Mouse (Mus musculus) limb, embryonic 15.5 days (tissue): ENCODE results near the gene Cluh. TPM values are rescaled to one million over a fixed set of nuclear protein-coding genes. Genes with fewer than 3 reads are reported as not detected.

Experiments used
- ATAC-seq: fragments of 200-750 bp; cut with Nextera tagmentation; 2 replicates; pipeline ENCODE4 v1.8.0; 2017; ENCODE audit warnings: low read depth, moderate TSS enrichment; ENCODE audit not compliant: insufficient number of reproducible peaks, low FRiP score, low TSS enrichment
- H3K27ac ChIP-seq: fragments of 300-500 bp; sonication (generic); 2 replicates; pipeline ENCODE4 v1.5.1; 2015; ENCODE audit warnings: moderate library complexity, mild to moderate bottlenecking, inconsistent platforms
- H3K27me3 ChIP-seq: fragments of 300-500 bp; sonication (generic); 2 replicates; pipeline ENCODE4 v1.6.1; 2015; ENCODE audit warnings: inconsistent platforms
- H3K36me3 ChIP-seq: fragments of 300-500 bp; sonication (generic); 2 replicates; pipeline ENCODE4 v1.6.1; 2015; ENCODE audit warnings: inconsistent platforms
- H3K4me1 ChIP-seq: fragments of 300-500 bp; sonication (generic); 2 replicates; pipeline ENCODE4 v1.6.1; 2015; ENCODE audit warnings: inconsistent platforms
- H3K4me2 ChIP-seq: fragments of 300-500 bp; sonication (generic); 2 replicates; pipeline ENCODE4 v1.6.1; 2015; ENCODE audit warnings: mild to moderate bottlenecking, inconsistent platforms
- H3K4me3 ChIP-seq: fragments of 300-500 bp; sonication (generic); 2 replicates; pipeline ENCODE4 v1.5.1; 2015; ENCODE audit warnings: mild to moderate bottlenecking, inconsistent platforms
- H3K9ac ChIP-seq: fragments of 300-500 bp; sonication (generic); 2 replicates; pipeline ENCODE4 v1.6.1; 2015; ENCODE audit warnings: inconsistent platforms
- H3K9me3 ChIP-seq: fragments of 300-500 bp; sonication (generic); 2 replicates; pipeline ENCODE4 v1.6.1; 2016; ENCODE audit warnings: inconsistent platforms
- WGBS: fragments of 180-500 bp; shearing (Covaris S2); methylation state at CpG from one replicate; pipeline ENCODE4 v1.1.7; 2015; 5-methylcytosine and 5-hydroxymethylcytosine counted together
- polyA plus RNA-seq: library from polyadenylated mRNA; unstranded; fragments of >200 nt; fragmentation: Nextera tagmentation; extraction: Ambion mirVana; gene quantifications from 2 replicates; pipeline ENCODE4 v1.2.1, GENCODE M21; 2015

The Cluh gene
- polyA plus RNA-seq: 23.9 and 24.7 TPM in 2 replicates

DNA sequence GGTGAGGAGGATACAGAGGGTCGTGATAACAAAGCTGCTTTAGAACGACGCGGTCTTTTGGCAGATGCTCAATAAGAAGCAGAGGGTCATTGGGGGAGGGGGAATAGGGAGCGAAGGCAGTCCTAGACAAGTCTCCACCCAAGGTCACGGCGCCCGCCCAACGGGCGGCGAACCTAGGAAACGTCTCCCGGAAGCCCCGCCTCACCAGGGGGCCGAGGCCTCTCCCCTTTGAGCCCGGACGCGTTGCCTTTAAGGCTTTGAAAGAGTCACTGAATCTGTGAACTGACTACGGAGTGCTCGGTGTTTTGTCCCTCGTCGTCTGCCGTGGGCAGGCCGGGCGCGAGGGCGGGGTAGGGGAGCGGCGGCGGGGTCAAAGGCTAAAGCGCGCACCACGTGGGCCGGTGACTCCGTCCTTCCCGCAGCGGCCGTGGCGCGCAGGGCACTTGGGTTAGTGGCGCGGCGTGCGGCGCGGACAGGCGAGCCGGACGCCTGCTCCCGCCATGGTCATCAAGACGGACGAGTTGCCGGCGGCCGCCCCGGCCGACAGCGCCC, at the start of gene Cluh:
Gene Cluh, plus strand, starts transcription at position 401 of the 552 bp plus-strand sequence.
- ATAC-seq: peak; percentile 90
- 0 out of 2 replicates have a peak, but pooled peaks cover 7% of the 10 kb centered on the region for H3K36me3 ChIP-seq
- H3K27me3 ChIP-seq: no peaks in the 10 kb centered on the region
- peak within 1 kb of the TSS; percentile 84 for H3K4me2 ChIP-seq
- H3K9ac ChIP-seq: peak within 1 kb of the TSS; percentile 91
- H3K4me3 ChIP-seq: peak within 1 kb of the TSS; percentile 100
- H3K9me3 ChIP-seq: no peaks in the 10 kb centered on the region
- H3K4me1 ChIP-seq: peaks cover 39% of the 10 kb centered on the region
- WGBS: under 1% methylated on average over 55 of the region's 58 CpGs
- peak within 1 kb of the TSS; percentile 77 for H3K27ac ChIP-seq

DNA sequence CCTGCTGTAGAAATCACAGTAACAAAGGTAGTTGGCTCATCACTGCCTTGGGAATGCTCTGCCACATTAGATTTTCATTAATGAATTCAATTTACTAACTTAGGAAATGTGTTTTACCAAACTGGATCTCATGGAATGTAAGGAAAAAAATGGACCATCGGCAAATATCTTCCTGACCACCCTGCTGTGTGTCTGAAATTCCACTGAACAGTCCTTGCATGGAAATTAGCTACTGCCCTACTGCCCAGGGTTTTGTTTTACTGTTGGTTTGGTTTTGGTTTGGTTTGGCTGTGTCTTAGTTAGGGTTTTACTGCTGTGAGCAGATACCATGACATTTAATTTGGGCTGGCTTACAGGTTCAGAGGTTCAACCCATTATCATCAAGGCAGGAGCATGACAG, 47.0 kb upstream of the Cluh start:
- ATAC-seq: no peak
- H3K4me1 ChIP-seq: no peaks in the 10 kb centered on the region
- H3K9me3 ChIP-seq: no peaks in the 10 kb centered on the region
- H3K27ac ChIP-seq: no peak overlapping the region
- H3K36me3 ChIP-seq: no peaks in the 10 kb centered on the region
- no peak overlapping the region for H3K4me3 ChIP-seq
- WGBS: 72% methylated on average over 1 of the region's 1 CpGs
- H3K9ac ChIP-seq: no peak overlapping the region
- H3K27me3 ChIP-seq: no peaks in the 10 kb centered on the region
- H3K4me2 ChIP-seq: no peak overlapping the region

DNA sequence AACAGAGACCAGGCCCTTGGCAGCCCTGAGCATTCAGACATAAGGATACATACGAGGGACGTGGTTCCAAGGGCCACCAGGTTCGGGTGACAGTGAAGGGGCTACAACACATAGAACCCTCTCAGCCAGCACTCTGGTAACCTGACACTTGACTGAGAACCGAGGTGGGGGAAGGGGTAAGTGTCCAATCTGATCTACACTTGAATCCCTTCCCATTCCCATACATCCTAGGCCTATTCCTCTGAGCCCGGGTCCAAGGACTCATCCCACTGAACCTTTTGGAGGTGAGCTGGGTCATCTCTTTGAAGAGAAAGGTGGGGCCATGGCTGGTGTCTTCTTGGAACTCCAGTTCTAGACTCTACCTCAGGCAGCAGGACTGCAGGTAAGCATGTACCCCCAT, 39.2 kb upstream of the Cluh start:
- peaks cover 6% of the 10 kb centered on the region for H3K4me1 ChIP-seq
- peaks cover 53% of the 10 kb centered on the region for H3K27me3 ChIP-seq
- 11% methylated on average over 5 of the region's 5 CpGs for WGBS
- H3K4me3 ChIP-seq: no peak overlapping the region
- H3K27ac ChIP-seq: no peak overlapping the region
- no peak overlapping the region for H3K9ac ChIP-seq
- H3K36me3 ChIP-seq: no peaks in the 10 kb centered on the region
- H3K9me3 ChIP-seq: no peaks in the 10 kb centered on the region
- ATAC-seq: no peak
- no peak overlapping the region for H3K4me2 ChIP-seq

DNA sequence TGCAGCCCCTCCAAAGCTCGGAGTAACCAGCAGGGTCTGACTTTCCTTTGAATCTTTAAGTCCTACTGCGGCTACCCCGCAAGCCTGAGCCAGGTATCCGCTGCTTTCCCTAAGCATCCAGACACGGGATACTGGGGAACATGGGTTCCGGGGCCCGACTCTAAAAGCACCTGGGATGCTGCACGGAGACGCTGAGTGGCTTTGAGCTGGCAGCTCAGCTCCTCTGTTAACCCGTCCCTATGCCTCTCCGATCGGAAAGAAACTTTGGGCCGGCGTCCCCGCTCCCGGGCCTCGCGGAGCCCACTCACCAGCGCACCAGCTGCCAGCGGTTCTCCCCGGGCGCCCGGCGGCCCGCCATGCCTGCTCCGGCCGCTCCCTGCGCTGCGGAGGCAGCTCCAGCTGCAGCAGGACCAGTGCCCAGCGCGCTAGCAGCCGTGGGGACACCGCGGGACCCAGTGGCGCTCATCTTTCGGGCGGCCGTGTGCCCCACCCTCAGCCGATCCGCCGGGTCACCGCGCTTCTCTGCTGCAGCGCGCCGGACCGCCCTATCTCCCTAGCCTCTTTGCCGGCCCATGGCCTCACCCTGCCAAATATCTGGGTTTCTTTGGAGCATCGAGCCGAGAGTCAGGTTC, 38.6 kb upstream of the Cluh start, which contains the start of gene Rap1gap2:
Gene Rap1gap2, minus strand, starts transcription at position 371 of the 632 bp plus-strand sequence.
- no peak for ATAC-seq
- peak within 1 kb of the TSS; percentile 30 for H3K4me3 ChIP-seq
- peak within 1 kb of the TSS; percentile 47 for H3K4me2 ChIP-seq
- H3K27ac ChIP-seq: no peak within 1 kb of the TSS
- H3K9me3 ChIP-seq: no peaks in the 10 kb centered on the region
- peaks cover 6% of the 10 kb centered on the region for H3K4me1 ChIP-seq
- H3K27me3 ChIP-seq: peaks cover 54% of the 10 kb centered on the region
- no peak within 1 kb of the TSS for H3K9ac ChIP-seq
- no peaks in the 10 kb centered on the region for H3K36me3 ChIP-seq
- 1% methylated on average over 49 of the region's 50 CpGs for WGBS

DNA sequence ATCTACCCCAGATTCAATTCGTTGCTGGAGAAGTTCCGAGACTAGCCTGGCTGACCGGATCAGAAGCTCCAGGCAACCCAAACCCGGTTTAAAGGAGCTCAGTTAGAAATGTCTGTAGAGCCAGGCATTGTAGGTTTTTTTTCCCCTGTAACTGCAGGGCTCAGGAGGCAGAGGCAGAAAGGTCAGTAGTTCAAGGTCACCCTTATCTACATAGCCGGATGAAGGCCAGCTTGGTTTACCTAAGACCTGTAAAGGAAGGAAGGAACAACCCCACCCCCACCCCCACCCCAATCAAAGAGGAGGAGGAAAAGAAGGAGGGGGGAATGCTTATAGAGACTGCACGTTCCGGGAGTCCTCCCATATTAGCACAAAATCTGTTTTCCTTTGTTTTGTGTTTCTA, 37.9 kb upstream of the Cluh start:
- Histone ChIP-seq H3K27me3 (peaks cover 62% of the 10 kb centered on the region), H3K36me3 (no peaks in the 10 kb centered on the region), H3K9me3 (no peaks in the 10 kb centered on the region), H3K4me3 (no peak overlapping the region), H3K4me1 (peaks cover 6% of the 10 kb centered on the region), H3K9ac (no peak overlapping the region), H3K4me2 (no peak overlapping the region), H3K27ac (no peak overlapping the region)
- no peak for ATAC-seq
- WGBS: 16% methylated on average over 7 of the region's 7 CpGs

DNA sequence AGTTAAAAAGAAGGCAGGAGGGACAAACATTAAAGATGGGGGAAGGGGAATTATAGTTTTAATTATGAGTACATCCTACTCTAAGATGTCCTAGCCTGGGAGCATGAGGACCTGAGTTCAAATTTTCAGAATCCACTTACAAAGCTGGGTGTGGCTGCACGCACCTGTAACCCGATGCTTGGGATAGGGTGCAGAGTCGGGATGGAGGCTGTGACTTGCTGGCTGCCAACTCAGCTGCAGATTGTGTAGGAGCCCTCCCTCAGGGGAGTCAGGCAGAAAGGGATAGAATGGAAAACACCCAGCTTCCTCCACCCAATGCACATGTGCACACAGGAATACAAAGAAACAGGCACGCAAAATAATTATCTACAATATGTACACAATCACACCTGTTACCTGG, 35.9 kb upstream of the Cluh start:
- H3K27me3 ChIP-seq: peaks cover 57% of the 10 kb centered on the region
- no peaks in the 10 kb centered on the region for H3K9me3 ChIP-seq
- no peak overlapping the region for H3K9ac ChIP-seq
- no peak overlapping the region for H3K4me3 ChIP-seq
- H3K4me1 ChIP-seq: peaks cover 6% of the 10 kb centered on the region
- WGBS: 61% methylated on average over 4 of the region's 4 CpGs
- no peak for ATAC-seq
- no peak overlapping the region for H3K27ac ChIP-seq
- no peak overlapping the region for H3K4me2 ChIP-seq
- H3K36me3 ChIP-seq: no peaks in the 10 kb centered on the region

DNA sequence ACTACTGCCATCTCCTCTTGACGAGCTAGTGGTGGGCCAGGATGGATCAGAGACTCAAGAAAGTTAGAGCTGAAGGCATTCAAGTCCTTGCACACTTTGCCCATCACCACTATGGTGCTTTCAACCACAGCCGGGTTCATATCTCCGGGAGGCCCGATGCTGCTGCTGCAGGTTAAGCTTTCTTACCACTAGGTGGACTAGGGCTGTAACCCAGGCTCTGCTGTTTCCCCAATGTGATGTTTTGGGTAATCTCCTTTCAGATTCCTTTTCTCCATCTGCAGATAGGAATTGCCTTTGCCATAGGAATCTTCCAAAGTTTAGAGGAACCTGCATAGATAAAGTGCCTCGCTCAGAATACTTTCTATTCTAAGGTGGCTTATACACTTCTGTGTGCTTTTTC, 33.7 kb upstream of the Cluh start:
- Histone ChIP-seq H3K4me3 (no peak overlapping the region), H3K4me2 (no peak overlapping the region), H3K27ac (no peak overlapping the region), H3K9ac (no peak overlapping the region), H3K36me3 (no peaks in the 10 kb centered on the region), H3K9me3 (no peaks in the 10 kb centered on the region), H3K4me1 (peaks cover 12% of the 10 kb centered on the region), H3K27me3 (peaks cover 53% of the 10 kb centered on the region)
- WGBS: 49% methylated on average over 5 of the region's 5 CpGs
- ATAC-seq: no peak

DNA sequence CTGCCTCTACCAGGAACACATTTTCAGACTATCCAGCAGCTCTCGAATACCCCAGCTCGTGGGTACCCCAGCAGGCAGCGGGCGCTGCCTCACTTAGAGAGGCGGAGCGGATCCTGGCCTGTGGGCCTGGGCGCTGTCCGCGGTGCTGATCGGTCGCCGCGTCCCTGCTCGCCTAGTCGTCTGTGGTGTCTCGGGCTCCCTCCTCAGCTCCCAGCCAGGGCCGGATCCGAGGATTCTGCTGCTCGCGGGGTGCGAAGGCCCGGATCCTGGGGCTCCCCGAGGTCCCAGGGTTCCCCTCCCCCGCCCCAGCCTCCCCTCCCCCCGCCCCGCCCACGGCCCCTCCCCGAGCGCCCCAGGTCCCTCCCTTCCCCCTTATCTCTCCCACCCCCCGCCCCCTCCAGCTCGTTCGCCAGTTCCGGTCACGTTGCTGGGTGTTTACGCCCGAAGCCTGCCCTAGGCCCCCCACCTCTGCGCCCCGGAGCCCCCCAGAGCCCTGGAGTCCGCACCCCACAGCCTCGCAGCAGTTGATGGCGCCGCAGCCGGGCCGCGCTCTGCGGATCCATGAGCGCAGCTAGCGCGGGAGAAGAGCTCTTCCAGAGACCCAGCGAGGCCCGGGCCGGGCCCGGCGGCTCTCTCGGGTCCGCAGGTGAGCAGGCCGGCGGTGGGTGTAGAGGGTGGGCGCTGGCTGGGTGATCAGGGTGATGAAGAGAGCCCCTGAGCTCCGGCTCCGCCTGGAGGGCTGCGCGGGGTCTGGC, 29.9 kb upstream of the Cluh start, which contains the start of gene Ccdc92b:
Gene Ccdc92b, plus strand, starts transcription at position 405 of the 755 bp plus-strand sequence.
- H3K9me3 ChIP-seq: no peaks in the 10 kb centered on the region
- H3K36me3 ChIP-seq: no peaks in the 10 kb centered on the region
- 1% methylated on average over 51 of the region's 63 CpGs for WGBS
- H3K4me1 ChIP-seq: peaks cover 8% of the 10 kb centered on the region
- ATAC-seq: peak; percentile 79; the same call in 1 of the 2 replicates
- no peak within 1 kb of the TSS for H3K27ac ChIP-seq
- no peak within 1 kb of the TSS for H3K9ac ChIP-seq
- H3K4me3 ChIP-seq: peak within 1 kb of the TSS; percentile 25
- peaks cover 41% of the 10 kb centered on the region for H3K27me3 ChIP-seq
- H3K4me2 ChIP-seq: peak within 1 kb of the TSS; percentile 46

DNA sequence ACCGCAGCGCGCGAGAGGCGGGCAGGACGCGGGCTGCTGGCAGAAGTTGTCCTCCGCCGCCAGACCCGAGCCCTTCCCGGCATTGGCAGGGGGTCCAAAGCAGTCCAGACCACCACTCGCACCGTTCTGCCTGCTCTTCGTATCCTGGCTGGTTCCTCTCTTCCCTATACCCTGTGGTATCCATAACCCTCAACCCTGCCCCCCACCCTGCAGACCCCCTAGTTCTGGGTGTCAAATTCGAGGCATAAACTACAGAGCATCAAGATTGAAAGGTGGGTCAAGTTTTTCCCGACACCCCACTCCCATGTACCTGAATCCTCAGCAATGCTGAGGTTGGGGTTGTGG, 29.4 kb upstream of the Cluh start:
- no peaks in the 10 kb centered on the region for H3K36me3 ChIP-seq
- H3K9me3 ChIP-seq: no peaks in the 10 kb centered on the region
- peak overlapping the region; percentile 46 for H3K4me2 ChIP-seq
- no peak overlapping the region for H3K9ac ChIP-seq
- WGBS: 2% methylated on average over 16 of the region's 16 CpGs
- ATAC-seq: no peak
- H3K4me3 ChIP-seq: peak overlapping the region; percentile 25; the same call in 1 of the 2 replicates
- peaks cover 41% of the 10 kb centered on the region for H3K27me3 ChIP-seq
- H3K27ac ChIP-seq: no peak overlapping the region
- peaks cover 8% of the 10 kb centered on the region for H3K4me1 ChIP-seq

DNA sequence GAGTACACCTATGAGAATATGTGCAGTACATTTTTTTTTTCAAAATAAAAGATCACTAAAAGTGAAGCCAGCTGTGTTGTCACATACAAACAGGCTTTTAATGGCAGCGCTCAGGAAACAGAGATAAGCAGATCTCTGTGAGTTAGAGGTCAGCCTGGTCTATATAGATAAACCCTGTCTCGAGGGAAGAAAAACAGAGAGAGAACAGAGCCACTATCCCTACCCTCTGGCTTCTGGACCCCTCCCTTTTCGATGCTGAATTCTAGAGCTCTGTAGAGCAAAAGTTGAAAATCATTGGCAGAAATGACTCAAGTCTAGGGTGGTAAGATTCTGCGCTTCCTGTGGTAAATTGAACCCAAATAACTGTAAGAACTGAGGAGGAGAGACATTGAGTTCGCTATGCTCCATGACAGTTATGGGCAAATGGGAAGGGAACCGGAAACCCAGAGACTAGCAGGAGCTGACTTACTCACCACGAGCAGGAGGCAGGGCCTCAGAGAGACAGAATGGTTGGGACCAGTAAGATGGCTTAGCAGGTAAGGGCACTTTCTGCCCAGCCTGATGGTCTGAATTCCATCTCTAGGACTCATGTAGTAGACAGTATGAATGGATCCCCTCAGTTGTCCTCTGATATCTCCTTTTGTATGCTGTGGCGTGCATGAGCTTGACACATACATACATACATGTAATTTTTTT, 27.2 kb upstream of the Cluh start:
- Histone ChIP-seq H3K27ac (no peak overlapping the region), H3K9ac (no peak overlapping the region), H3K36me3 (no peaks in the 10 kb centered on the region), H3K4me1 (peaks cover 8% of the 10 kb centered on the region), H3K27me3 (peaks cover 32% of the 10 kb centered on the region), H3K4me3 (no peak overlapping the region), H3K9me3 (no peaks in the 10 kb centered on the region), H3K4me2 (no peak overlapping the region)
- 71% methylated on average over 8 of the region's 8 CpGs for WGBS
- no peak for ATAC-seq

DNA sequence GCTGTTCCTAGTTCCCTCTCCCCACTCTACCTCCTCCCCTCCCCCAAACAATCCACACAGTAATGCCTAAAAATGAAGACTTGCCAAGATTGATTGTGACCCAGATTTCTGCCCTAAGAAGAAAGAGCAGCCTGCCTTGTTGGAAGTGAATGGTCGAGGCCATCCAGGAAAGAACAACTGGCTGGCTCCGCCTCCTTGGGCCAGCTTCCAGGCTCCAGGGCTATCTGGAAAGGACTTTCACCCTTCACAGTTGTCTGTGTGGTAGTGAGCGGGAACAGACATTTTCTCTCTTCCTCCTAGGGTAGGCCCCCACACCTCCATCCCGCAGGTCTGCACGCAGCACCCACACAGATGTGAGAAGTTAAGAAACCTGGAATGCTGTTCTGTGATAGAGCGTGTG, 25.6 kb upstream of the Cluh start:
- peaks cover 8% of the 10 kb centered on the region for H3K4me1 ChIP-seq
- H3K9me3 ChIP-seq: no peaks in the 10 kb centered on the region
- no peak overlapping the region for H3K4me2 ChIP-seq
- H3K27me3 ChIP-seq: peaks cover 32% of the 10 kb centered on the region
- no peak for ATAC-seq
- H3K36me3 ChIP-seq: no peaks in the 10 kb centered on the region
- WGBS: 70% methylated on average over 6 of the region's 6 CpGs
- H3K9ac ChIP-seq: no peak overlapping the region
- no peak overlapping the region for H3K27ac ChIP-seq
- no peak overlapping the region for H3K4me3 ChIP-seq

DNA sequence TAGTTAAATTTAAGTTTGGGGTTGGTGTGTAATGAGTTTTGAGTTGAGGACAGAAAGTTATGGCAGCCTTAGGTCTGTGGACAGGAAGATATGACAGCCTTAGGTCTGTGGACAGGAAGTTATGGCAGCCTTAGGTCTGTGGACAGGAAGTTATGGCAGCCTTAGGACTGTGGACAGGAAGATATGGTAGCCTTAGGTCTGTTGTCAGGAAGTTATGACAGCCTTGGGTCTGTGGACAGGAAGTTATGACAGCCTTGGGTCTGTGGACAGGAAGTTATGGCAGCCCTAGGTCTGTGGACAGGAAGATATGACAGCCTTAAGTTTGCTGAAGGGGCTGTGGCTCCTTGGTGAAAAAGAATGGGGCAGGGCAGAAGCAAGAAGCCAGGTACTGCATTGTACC, 24.0 kb upstream of the Cluh start:
- ATAC-seq: no peak
- Histone ChIP-seq H3K9ac (no peak overlapping the region), H3K36me3 (no peaks in the 10 kb centered on the region), H3K4me3 (no peak overlapping the region), H3K27ac (no peak overlapping the region), H3K27me3 (peaks cover 21% of the 10 kb centered on the region), H3K4me1 (no peaks in the 10 kb centered on the region), H3K9me3 (no peaks in the 10 kb centered on the region), H3K4me2 (no peak overlapping the region)
